Mouse (Mus musculus): Measurements from ENCODE around the gene Prmt8. TPM values are rescaled to one million over a fixed set of nuclear protein-coding genes. Genes with fewer than 3 reads are reported as not detected.

Prmt8 gene
- polyA plus RNA-seq, 1 experiment from 2014 or later: 1.3 TPM

- DNase-seq (ENCODE audit: low spot score): peak; percentile 44
- WGBS: 59% methylated on average over 21 of the region's 21 CpGs
- H3K9ac ChIP-seq (ENCODE audit: low read depth, low read length): no peak overlapping the region
- no peaks in the 10 kb centered on the region for H3K9me3 ChIP-seq (ENCODE audit: control insufficient read depth, low read length)
- H3K4me2 ChIP-seq (ENCODE audit: low read depth, low read length): no peak overlapping the region
- H3K36me3 ChIP-seq (ENCODE audit: control insufficient read depth, insufficient read depth, low read length): no peaks in the 10 kb centered on the region
- H3K4me1 ChIP-seq (ENCODE audit: control insufficient read depth, insufficient read depth, low read length): 0 out of 2 replicates have a peak, but pooled peaks cover 7% of the 10 kb centered on the region
- H3K27ac ChIP-seq (replicated peaks; ENCODE audit: low read depth, low read length): no peak overlapping the region
- H3K4me3 ChIP-seq (ENCODE audit: low read depth, low read length): no peak overlapping the region
- peak; percentile 47; the same call in 1 of the 2 replicates for ATAC-seq (ENCODE audit: low read depth)
- no peaks in the 10 kb centered on the region for H3K27me3 ChIP-seq (replicated peaks; ENCODE audit: control insufficient read depth, insufficient read depth, low read length)
Observed at GRCm38 (mm10) chr6:127717239-127718137, 51.8 kb downstream of the Prmt8 start.

- WGBS: 73% methylated on average over 5 of the region's 5 CpGs
- Histone ChIP-seq H3K36me3 (ENCODE audit: control insufficient read depth, insufficient read depth, low read length) (no peaks in the 10 kb centered on the region), H3K4me3 (ENCODE audit: low read depth, low read length) (no peak overlapping the region), H3K27ac (replicated peaks; ENCODE audit: low read depth, low read length) (no peak overlapping the region), H3K9ac (ENCODE audit: low read depth, low read length) (no peak overlapping the region), H3K27me3 (replicated peaks; ENCODE audit: control insufficient read depth, insufficient read depth, low read length) (no peaks in the 10 kb centered on the region; the same call in 1 of the 2 replicates), H3K4me1 (ENCODE audit: control insufficient read depth, insufficient read depth, low read length) (0 out of 2 replicates have a peak, but pooled peaks cover 7% of the 10 kb centered on the region), H3K9me3 (ENCODE audit: control insufficient read depth, low read length) (no peaks in the 10 kb centered on the region), H3K4me2 (ENCODE audit: low read depth, low read length) (no peak overlapping the region)
- DNase-seq (ENCODE audit: low spot score): no peak
- ATAC-seq (ENCODE audit: low read depth): no peak
Observed at GRCm38 (mm10) chr6:127715428-127715827, 53.8 kb downstream of the Prmt8 start.

- H3K9me3 ChIP-seq (ENCODE audit: control insufficient read depth, low read length): no peaks in the 10 kb centered on the region
- H3K4me2 ChIP-seq (ENCODE audit: low read depth, low read length): no peak overlapping the region
- no peak overlapping the region for H3K27ac ChIP-seq (replicated peaks; ENCODE audit: low read depth, low read length)
- H3K4me1 ChIP-seq (ENCODE audit: control insufficient read depth, insufficient read depth, low read length): 0 out of 2 replicates have a peak, but pooled peaks cover 7% of the 10 kb centered on the region
- DNase-seq (ENCODE audit: low spot score) (no peak), ATAC-seq (ENCODE audit: low read depth) (no peak)
- no peak overlapping the region for H3K9ac ChIP-seq (ENCODE audit: low read depth, low read length)
- H3K4me3 ChIP-seq (ENCODE audit: low read depth, low read length): no peak overlapping the region
- WGBS: 62% methylated on average over 5 of the region's 5 CpGs
- no peaks in the 10 kb centered on the region; the same call in 1 of the 2 replicates for H3K27me3 ChIP-seq (replicated peaks; ENCODE audit: control insufficient read depth, insufficient read depth, low read length)
- no peaks in the 10 kb centered on the region for H3K36me3 ChIP-seq (ENCODE audit: control insufficient read depth, insufficient read depth, low read length)
Observed at GRCm38 (mm10) chr6:127714906-127715305, 54.4 kb downstream of the Prmt8 start.

DNA sequence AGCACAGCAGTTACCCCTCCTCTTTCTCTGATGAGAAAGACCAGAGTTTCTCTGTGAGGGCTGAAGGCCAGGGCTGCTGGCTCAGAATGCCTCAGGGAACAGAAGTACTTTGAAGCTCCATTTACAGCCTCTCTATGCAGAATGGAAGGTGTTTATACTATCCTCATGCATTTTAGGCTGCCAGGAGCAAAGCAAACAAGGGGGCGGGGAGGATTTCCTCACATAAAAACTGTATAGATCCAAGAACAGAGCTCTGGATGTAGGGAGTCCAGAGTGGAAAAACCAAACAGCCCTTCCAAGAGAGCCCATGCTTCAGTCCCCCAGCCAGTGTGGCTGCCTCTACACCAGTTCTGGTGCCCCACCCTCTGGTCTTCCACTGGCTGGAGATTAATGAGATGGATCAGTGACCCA lies 61.0 kb downstream of the Prmt8 start:
- WGBS: 22% methylated on average over 1 of the region's 1 CpGs
- Histone ChIP-seq H3K9me3 (ENCODE audit: control insufficient read depth, low read length) (no peaks in the 10 kb centered on the region), H3K36me3 (ENCODE audit: control insufficient read depth, insufficient read depth, low read length) (no peaks in the 10 kb centered on the region), H3K9ac (ENCODE audit: low read depth, low read length) (no peak overlapping the region), H3K27ac (replicated peaks; ENCODE audit: low read depth, low read length) (peak overlapping the region; percentile 70), H3K4me1 (ENCODE audit: control insufficient read depth, insufficient read depth, low read length) (peaks cover 9% of the 10 kb centered on the region), H3K4me2 (ENCODE audit: low read depth, low read length) (no peak overlapping the region), H3K27me3 (replicated peaks; ENCODE audit: control insufficient read depth, insufficient read depth, low read length) (no peaks in the 10 kb centered on the region; the same call in 1 of the 2 replicates), H3K4me3 (ENCODE audit: low read depth, low read length) (no peak overlapping the region)
- peak; percentile 89 for DNase-seq (ENCODE audit: low spot score)
- peak; percentile 92 for ATAC-seq (ENCODE audit: low read depth)

DNA sequence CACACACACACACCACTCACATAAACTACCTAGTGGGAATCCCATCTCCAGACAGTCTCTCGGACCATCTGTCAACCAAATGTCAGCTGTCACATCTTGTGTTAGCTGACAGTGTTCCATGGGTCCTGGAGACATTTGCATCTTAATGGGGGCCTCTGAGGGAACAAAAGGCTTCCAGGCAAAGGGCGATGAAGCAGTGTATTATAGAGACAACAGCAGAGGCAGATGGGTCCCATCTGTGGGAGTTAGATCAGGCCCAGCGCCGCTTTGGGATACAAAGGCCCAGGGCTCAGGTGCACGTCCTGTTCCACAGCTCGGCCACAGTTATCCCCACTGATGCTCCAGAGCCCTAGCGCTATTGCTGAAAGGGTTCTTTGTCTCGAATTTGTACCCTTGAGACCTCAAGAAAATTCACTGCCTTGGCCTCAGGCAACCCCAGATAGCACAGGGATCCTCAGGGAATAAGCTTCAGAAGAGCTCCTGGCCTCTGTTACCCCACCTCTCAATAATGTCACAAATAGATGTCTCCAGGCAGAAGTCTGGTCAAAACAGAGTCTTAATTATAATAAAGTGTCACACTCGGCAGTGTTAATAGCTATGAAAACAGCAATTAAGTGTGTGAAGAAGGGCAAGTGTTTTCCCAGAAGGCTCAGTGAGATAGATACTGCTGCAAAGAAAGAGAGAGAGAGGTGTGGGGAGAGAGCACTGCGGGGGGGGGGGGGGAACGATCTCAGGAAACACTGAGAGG lies 68.1 kb downstream of the Prmt8 start:
- H3K9ac ChIP-seq (ENCODE audit: low read depth, low read length): no peak overlapping the region
- H3K9me3 ChIP-seq (ENCODE audit: control insufficient read depth, low read length): no peaks in the 10 kb centered on the region
- no peaks in the 10 kb centered on the region for H3K4me1 ChIP-seq (ENCODE audit: control insufficient read depth, insufficient read depth, low read length)
- 15% methylated on average over 10 of the region's 11 CpGs for WGBS
- H3K27ac ChIP-seq (replicated peaks; ENCODE audit: low read depth, low read length): no peak overlapping the region
- H3K27me3 ChIP-seq (replicated peaks; ENCODE audit: control insufficient read depth, insufficient read depth, low read length): no peaks in the 10 kb centered on the region
- ATAC-seq (ENCODE audit: low read depth): peak; percentile 85; the same call in 1 of the 2 replicates
- no peak overlapping the region for H3K4me3 ChIP-seq (ENCODE audit: low read depth, low read length)
- no peaks in the 10 kb centered on the region for H3K36me3 ChIP-seq (ENCODE audit: control insufficient read depth, insufficient read depth, low read length)
- H3K4me2 ChIP-seq (ENCODE audit: low read depth, low read length): no peak overlapping the region
- peak; percentile 79 for DNase-seq (ENCODE audit: low spot score)

GRCm38 (mm10) chr6:127693681-127694080 lies 75.6 kb downstream of the Prmt8 start:
- DNase-seq (ENCODE audit: low spot score): no peak
- no peak for ATAC-seq (ENCODE audit: low read depth)
- Histone ChIP-seq H3K9ac (ENCODE audit: low read depth, low read length) (no peak overlapping the region), H3K4me3 (ENCODE audit: low read depth, low read length) (no peak overlapping the region), H3K9me3 (ENCODE audit: control insufficient read depth, low read length) (no peaks in the 10 kb centered on the region), H3K4me2 (ENCODE audit: low read depth, low read length) (no peak overlapping the region), H3K27me3 (replicated peaks; ENCODE audit: control insufficient read depth, insufficient read depth, low read length) (no peaks in the 10 kb centered on the region), H3K4me1 (ENCODE audit: control insufficient read depth, insufficient read depth, low read length) (no peaks in the 10 kb centered on the region), H3K36me3 (ENCODE audit: control insufficient read depth, insufficient read depth, low read length) (no peaks in the 10 kb centered on the region), H3K27ac (replicated peaks; ENCODE audit: low read depth, low read length) (no peak overlapping the region)
- 68% methylated on average over 7 of the region's 7 CpGs for WGBS

- Histone ChIP-seq H3K27ac (replicated peaks; ENCODE audit: low read depth, low read length) (no peak overlapping the region), H3K36me3 (ENCODE audit: control insufficient read depth, insufficient read depth, low read length) (no peaks in the 10 kb centered on the region), H3K4me3 (ENCODE audit: low read depth, low read length) (no peak overlapping the region), H3K4me2 (ENCODE audit: low read depth, low read length) (no peak overlapping the region), H3K27me3 (replicated peaks; ENCODE audit: control insufficient read depth, insufficient read depth, low read length) (no peaks in the 10 kb centered on the region), H3K9ac (ENCODE audit: low read depth, low read length) (no peak overlapping the region), H3K4me1 (ENCODE audit: control insufficient read depth, insufficient read depth, low read length) (no peaks in the 10 kb centered on the region), H3K9me3 (ENCODE audit: control insufficient read depth, low read length) (no peaks in the 10 kb centered on the region)
- 39% methylated on average over 7 of the region's 7 CpGs for WGBS
- DNase-seq (ENCODE audit: low spot score): no peak
- no peak for ATAC-seq (ENCODE audit: low read depth)
Observed at GRCm38 (mm10) chr6:127692298-127692697, 77.0 kb downstream of the Prmt8 start.

DNA sequence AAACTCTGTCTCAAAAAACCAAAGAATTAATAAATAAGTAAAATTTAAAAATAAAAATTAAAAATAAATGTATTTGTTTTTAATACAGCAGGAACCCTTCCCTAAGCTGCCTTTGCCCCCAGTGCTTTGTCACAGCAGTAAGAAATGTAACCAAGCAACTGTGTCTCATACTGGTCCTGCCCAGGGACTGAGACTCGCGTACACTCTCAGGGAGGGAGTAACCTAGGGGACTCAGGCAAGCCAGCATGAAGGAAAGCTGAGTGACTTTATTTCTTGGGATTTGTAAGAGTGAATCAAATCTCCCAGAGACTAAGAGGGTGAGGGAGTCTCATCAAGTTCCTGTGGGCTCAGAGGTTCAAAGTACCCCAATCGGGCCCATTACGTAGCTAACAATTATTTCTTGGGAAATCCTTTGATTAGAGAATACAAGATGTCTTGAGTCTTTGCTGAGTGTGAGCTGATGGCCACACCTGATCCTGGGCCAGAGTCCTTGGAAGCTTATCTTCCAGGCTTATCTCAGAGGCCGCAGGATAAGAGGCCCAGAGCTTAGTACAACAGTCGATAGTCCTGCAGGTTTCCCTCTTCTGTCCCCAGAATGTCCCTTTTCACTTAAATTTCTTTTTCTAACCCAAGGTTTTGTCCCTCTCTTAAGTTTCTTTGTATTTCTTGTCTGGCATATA lies 82.0 kb downstream of the Prmt8 start:
- WGBS: 80% methylated on average over 6 of the region's 6 CpGs
- H3K27me3 ChIP-seq (replicated peaks; ENCODE audit: control insufficient read depth, insufficient read depth, low read length): no peaks in the 10 kb centered on the region

More for the DNA sequence above, 82.0 kb downstream of the Prmt8 start:
- ATAC-seq (ENCODE audit: low read depth) (no peak), DNase-seq (ENCODE audit: low spot score) (no peak)
- Histone ChIP-seq H3K4me1 (ENCODE audit: control insufficient read depth, insufficient read depth, low read length) (no peaks in the 10 kb centered on the region), H3K9me3 (ENCODE audit: control insufficient read depth, low read length) (no peaks in the 10 kb centered on the region), H3K4me2 (ENCODE audit: low read depth, low read length) (no peak overlapping the region), H3K36me3 (ENCODE audit: control insufficient read depth, insufficient read depth, low read length) (no peaks in the 10 kb centered on the region), H3K27ac (replicated peaks; ENCODE audit: low read depth, low read length) (no peak overlapping the region), H3K4me3 (ENCODE audit: low read depth, low read length) (no peak overlapping the region), H3K9ac (ENCODE audit: low read depth, low read length) (no peak overlapping the region)
